ENCODE assay signal across 16 mouse cellular contexts in the genomic region with DNA sequence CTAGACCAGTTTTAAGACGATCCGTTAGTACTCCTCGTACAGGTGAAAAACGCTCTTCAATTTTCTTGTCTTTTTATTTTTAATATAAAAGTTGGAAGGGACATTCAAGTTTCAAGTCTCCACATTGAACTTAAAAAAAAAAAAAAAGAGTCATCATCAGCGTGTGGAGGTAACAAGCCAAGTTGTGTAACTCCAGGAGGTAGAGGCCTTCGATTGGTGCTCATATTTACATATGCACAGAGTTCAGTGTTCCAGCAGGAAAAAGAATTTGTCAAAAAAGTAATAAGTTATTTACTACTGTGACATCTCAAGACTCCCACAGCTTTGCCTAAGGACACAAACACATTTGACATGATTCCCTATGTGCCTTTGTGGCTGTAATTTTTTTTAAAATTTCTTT.
"Had no signal": no experiment of that assay in that cellular context is flagged by ENCODE, and none has a peak within 500 bp of the region (broad histone marks: within the 10 kb centered on the region; RNA-seq: fewer than 3 reads in every experiment).

No protein-coding gene starts in this region.

- DNase-seq: lung, adult 2 months; lung, postnatal 36 days; retina, postnatal 1 day; right cerebral cortex, postnatal 14 days; thymus, adult 2 months; thymus, postnatal 25 days; thymus, postnatal 4 days had no signal

- H3K27me3 ChIP-seq: lung, embryonic 15.5 days; megakaryocyte, embryonic 14.5 days; midbrain, embryonic 13.5 days; midbrain, embryonic 15.5 days; neural tube, embryonic 13.5 days; neural tube, embryonic 15.5 days; stomach, embryonic 15.5 days had no signal

- H3K9me3 ChIP-seq: lung, embryonic 15.5 days; megakaryocyte, embryonic 14.5 days; midbrain, embryonic 13.5 days; midbrain, embryonic 15.5 days; neural tube, embryonic 13.5 days; neural tube, embryonic 15.5 days; stomach, embryonic 15.5 days had no signal

- H3K4me3 ChIP-seq: lung, embryonic 15.5 days; megakaryocyte, embryonic 14.5 days; midbrain, embryonic 13.5 days; midbrain, embryonic 15.5 days; neural tube, embryonic 13.5 days; neural tube, embryonic 15.5 days; stomach, embryonic 15.5 days had no signal

- H3K4me1 ChIP-seq: midbrain, embryonic 13.5 days; midbrain, embryonic 15.5 days; neural tube, embryonic 13.5 days; neural tube, embryonic 15.5 days; stomach, embryonic 15.5 days had no signal

- H3K4me2 ChIP-seq: lung, embryonic 15.5 days; midbrain, embryonic 11.5 days; midbrain, embryonic 13.5 days; midbrain, embryonic 15.5 days; neural tube, embryonic 13.5 days; neural tube, embryonic 15.5 days; stomach, embryonic 15.5 days had no signal

- ATAC-seq: midbrain, embryonic 13.5 days; midbrain, embryonic 15.5 days had no signal

- H3K27ac ChIP-seq: midbrain, embryonic 13.5 days; midbrain, embryonic 15.5 days; neural tube, embryonic 13.5 days; neural tube, embryonic 15.5 days; stomach, embryonic 15.5 days; stomach, postnatal 0 days had no signal

- H3K9ac ChIP-seq: lung, embryonic 15.5 days; midbrain, embryonic 13.5 days; midbrain, embryonic 15.5 days; neural tube, embryonic 13.5 days; neural tube, embryonic 15.5 days; stomach, embryonic 15.5 days had no signal
